Mouse (Mus musculus): ENCODE measurements around the gene Naa20. TPM values are rescaled to one million over a fixed set of nuclear protein-coding genes. Genes with fewer than 3 reads are reported as not detected.

Gene Naa20
- 152 and 156 TPM in 2 replicates for polyA plus RNA-seq (2016; fragmentation: Nextera tagmentation; extraction: Ambion mirVana)

DNA sequence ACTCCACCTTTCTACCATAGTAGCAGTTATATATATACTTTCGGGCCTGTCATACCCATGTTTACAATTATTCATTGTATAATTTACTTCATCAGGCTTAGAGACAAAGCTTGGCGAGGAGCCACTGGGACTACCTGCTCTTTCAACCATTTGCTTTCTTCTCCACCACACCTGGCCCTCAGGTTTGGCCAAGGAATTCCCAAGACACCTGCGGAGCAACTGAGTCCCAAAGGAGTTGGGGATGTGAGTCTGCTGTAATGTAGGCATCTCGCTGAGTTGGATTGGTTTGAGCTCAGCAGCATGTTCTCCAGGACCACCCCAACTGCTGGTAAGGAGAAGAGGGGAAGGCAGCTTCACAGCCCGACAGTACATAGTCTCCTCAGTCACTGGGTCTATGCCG lies at the start of gene Naa20:
TSS of gene Naa20 (plus strand) at position 239 of the 400 bp plus-strand sequence.
- Histone ChIP-seq H3K27me3 (no peaks in the 10 kb centered on the region), H3K27ac (no peak within 1 kb of the TSS), H3K9me3 (no peaks in the 10 kb centered on the region), H3K4me2 (replicated peaks) (peak within 1 kb of the TSS; percentile 63), H3K4me3 (peak within 1 kb of the TSS; percentile 98), H3K36me3 (no peaks in the 10 kb centered on the region), H3K9ac (no peak within 1 kb of the TSS; the same call in 1 of the 2 replicates), H3K4me1 (peaks cover 13% of the 10 kb centered on the region)
- 87% methylated on average over 6 of the region's 6 CpGs for WGBS
- no peak for ATAC-seq (ENCODE audit: insufficient number of reproducible peaks, insufficient read depth, low FRiP score, low TSS enrichment)

DNA sequence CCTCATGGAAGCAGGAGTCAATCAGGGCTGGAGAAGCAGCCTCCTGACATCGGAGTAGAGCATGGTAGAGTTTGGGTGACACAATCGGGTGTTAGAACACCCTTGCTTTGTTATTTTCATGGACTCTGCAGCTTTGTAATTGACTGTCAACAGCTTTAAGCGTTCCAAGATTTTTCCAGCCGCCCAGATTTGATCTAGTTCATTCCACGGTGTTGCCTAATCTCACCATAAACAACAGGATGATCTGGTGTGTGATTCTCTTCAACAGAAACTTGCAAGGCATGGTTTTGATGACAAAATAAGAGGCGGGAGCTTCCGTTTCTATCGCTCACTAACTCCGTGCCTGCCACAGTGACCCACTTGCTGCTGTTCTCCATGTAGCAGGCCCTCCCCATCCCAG lies 46.1 kb upstream of the Naa20 start:
- no peak for ATAC-seq (ENCODE audit: insufficient number of reproducible peaks, insufficient read depth, low FRiP score, low TSS enrichment)
- no peaks in the 10 kb centered on the region for H3K36me3 ChIP-seq

DNA sequence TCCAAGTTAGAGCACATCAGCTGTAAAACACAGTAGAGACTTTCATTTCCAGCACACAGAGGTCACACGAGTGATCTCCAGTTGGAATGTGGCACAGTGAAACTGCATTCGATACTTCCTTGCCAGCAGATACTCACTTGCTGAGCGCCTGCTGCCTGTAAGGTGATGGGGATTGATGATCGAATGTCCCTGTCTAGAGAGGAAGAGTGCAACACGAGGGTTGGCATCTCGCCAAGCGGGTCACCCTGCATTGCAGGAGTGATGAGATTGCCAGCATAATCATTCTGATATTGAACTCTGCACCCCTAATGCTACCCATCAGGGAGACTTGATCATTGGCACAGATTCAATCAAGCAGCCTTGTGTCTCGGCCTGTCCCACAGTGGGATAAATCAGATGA lies 44.0 kb upstream of the Naa20 start:
- WGBS, result 74% methylated on average over 8 of the region's 8 CpGs
- Histone ChIP-seq H3K27ac (no peak overlapping the region), H3K4me2 (replicated peaks) (no peak overlapping the region), H3K9ac (no peak overlapping the region), H3K4me3 (no peak overlapping the region), H3K36me3 (no peaks in the 10 kb centered on the region), H3K9me3 (no peaks in the 10 kb centered on the region), H3K27me3 (no peaks in the 10 kb centered on the region), H3K4me1 (peaks cover 20% of the 10 kb centered on the region)
- no peak for ATAC-seq (ENCODE audit: insufficient number of reproducible peaks, insufficient read depth, low FRiP score, low TSS enrichment)

More for the DNA sequence above, 46.1 kb upstream of the Naa20 start:
- H3K9ac ChIP-seq, result no peak overlapping the region
- no peak overlapping the region for H3K4me3 ChIP-seq
- WGBS, result 85% methylated on average over 9 of the region's 9 CpGs
- peaks cover 17% of the 10 kb centered on the region for H3K4me1 ChIP-seq
- no peak overlapping the region for H3K27ac ChIP-seq
- no peaks in the 10 kb centered on the region for H3K9me3 ChIP-seq
- H3K27me3 ChIP-seq, result no peaks in the 10 kb centered on the region
- no peak overlapping the region for H3K4me2 ChIP-seq (replicated peaks)

DNA sequence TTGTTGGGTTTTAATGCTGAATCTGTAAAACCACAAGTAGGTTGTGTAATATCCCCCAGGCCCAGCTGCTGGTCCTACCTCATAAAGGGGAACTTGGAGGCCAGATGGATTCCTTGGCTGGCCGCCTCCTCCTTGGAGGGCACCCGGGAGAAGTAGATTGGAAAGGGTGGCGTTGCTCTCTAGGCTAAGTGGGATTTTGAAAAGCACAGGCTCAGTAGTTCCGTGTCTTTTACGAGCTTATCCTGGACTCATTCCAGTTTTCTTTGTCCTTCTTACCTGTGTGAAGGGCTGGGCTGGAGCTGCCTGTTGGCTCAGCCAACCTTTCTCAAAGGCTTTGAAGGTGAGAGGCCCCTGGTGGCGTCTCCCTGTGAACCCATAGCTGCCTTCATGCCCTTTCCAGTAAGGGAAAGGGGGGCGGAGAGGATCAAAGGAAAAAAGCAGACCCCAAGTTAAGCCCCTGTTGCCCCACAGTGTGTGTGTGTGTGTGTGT lies 42.4 kb upstream of the Naa20 start:
- H3K27me3 ChIP-seq, result no peaks in the 10 kb centered on the region
- H3K4me2 ChIP-seq (replicated peaks), result peak overlapping the region; percentile 67
- peak overlapping the region; percentile 52 for H3K4me3 ChIP-seq
- H3K9ac ChIP-seq, result 0 out of 2 replicates have a peak overlapping the region, but pooled peaks have one; percentile 66
- peak; percentile 8 for ATAC-seq (ENCODE audit: insufficient number of reproducible peaks, insufficient read depth, low FRiP score, low TSS enrichment)
- 0 out of 2 replicates have a peak, but pooled peaks cover 2% of the 10 kb centered on the region for H3K36me3 ChIP-seq
- H3K27ac ChIP-seq, result peak overlapping the region; percentile 98
- WGBS, result 26% methylated on average over 7 of the region's 7 CpGs
- peaks cover 36% of the 10 kb centered on the region for H3K4me1 ChIP-seq
- H3K9me3 ChIP-seq, result no peaks in the 10 kb centered on the region

DNA sequence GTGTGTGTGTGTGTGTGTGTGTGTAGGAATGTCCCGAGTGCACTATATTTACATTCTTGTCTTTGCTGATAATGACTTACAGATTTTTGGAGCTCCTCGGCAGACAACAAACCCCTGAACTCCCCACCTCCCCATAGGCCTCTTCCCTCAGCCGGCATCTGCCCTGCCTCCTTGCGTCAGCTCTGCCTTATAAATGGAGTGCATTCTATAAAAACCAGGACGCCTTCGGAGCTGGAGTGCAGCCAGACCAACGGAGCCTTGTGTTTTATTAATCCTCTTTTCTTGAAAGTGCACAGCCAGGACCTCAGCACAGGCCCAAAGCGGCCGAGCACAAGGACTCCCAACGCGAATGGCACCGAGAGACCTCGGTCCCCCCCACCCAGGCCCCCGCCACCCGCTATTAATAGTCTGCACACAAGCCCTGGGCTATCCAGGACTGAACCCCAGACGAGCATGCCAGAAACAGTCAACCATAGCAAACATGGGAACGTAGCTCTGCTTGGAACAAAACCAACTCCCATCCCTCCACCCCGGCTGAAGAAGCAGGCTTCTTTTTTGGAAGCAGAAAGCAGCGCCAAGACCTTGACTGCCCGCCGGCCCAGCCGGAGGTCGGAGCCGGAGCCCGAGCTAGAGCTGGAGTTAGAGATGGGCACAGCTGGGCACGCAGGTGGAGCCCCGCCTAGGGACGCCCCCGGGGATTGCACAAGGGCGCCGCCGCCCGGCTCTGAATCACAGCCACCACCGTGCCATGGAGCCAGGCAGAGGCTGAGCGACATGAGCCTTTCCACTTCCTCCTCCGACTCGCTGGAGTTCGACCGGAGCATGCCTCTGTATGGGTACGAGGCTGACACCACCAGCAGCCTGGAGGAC lies 41.7 kb upstream of the Naa20 start:
- H3K4me1 ChIP-seq, result peaks cover 36% of the 10 kb centered on the region
- peak overlapping the region; percentile 52 for H3K4me3 ChIP-seq
- no peaks in the 10 kb centered on the region for H3K9me3 ChIP-seq
- H3K36me3 ChIP-seq, result 0 out of 2 replicates have a peak, but pooled peaks cover 2% of the 10 kb centered on the region
- H3K4me2 ChIP-seq (replicated peaks), result peak overlapping the region; percentile 67
- WGBS, result 4% methylated on average over 40 of the region's 40 CpGs
- peak overlapping the region; percentile 66 for H3K9ac ChIP-seq
- H3K27ac ChIP-seq, result peak overlapping the region; percentile 98
- ATAC-seq (ENCODE audit: insufficient number of reproducible peaks, insufficient read depth, low FRiP score, low TSS enrichment), result peak; percentile 73
- H3K27me3 ChIP-seq, result no peaks in the 10 kb centered on the region

DNA sequence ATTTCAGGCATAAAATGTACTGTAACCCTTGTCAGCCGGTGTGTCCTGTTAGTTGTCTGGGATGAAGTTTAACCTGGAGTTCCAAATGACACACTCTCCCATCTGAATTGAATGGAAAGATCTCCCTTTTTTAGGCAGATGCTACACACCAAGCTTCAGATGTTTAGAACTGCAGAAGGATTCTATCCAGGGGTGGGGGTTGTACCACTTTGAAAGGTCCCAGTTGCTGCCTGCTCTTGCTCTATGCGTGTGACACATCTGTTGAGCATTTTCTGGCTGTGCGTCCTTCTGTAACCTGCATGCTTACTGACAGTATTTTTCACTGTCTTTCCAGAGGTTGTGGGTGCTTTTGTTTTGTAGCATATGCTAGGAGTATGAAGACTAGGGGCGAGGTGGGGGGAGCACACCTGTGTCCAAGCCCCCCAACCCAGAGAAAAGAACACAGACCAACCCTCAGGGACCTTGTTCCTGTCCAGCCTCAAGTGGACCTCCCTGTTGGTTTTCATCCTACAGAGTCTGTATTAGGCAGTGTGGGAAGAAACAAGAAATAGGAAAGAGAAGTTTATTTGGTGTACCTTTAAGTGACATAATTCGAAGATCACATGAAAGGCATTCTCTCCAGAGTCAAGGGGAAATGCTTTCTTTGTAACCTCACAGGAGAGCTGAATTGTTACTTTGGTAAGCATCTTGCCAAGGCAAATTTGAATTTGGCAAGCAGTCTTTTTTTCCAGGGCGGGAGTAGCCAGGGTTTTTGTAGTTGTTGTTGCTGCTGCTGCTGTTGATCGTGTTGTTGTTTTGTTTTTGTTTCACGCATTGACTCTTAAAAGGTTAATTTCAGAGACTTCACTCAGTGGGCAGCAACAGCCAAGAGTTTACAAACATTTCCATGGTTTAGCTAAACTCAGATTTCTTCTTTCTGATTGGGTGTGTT lies 40.4 kb upstream of the Naa20 start:
- Histone ChIP-seq H3K4me3 (peak overlapping the region; percentile 52), H3K27ac (peak overlapping the region; percentile 98), H3K9ac (peak overlapping the region; percentile 66), H3K36me3 (0 out of 2 replicates have a peak, but pooled peaks cover 2% of the 10 kb centered on the region), H3K4me2 (replicated peaks) (peak overlapping the region; percentile 67), H3K9me3 (0 out of 2 replicates have a peak, but pooled peaks cover under 1% of the 10 kb centered on the region), H3K4me1 (peaks cover 36% of the 10 kb centered on the region), H3K27me3 (no peaks in the 10 kb centered on the region)
- WGBS, result 33% methylated on average over 8 of the region's 8 CpGs
- ATAC-seq (ENCODE audit: insufficient number of reproducible peaks, insufficient read depth, low FRiP score, low TSS enrichment), result no peak

DNA sequence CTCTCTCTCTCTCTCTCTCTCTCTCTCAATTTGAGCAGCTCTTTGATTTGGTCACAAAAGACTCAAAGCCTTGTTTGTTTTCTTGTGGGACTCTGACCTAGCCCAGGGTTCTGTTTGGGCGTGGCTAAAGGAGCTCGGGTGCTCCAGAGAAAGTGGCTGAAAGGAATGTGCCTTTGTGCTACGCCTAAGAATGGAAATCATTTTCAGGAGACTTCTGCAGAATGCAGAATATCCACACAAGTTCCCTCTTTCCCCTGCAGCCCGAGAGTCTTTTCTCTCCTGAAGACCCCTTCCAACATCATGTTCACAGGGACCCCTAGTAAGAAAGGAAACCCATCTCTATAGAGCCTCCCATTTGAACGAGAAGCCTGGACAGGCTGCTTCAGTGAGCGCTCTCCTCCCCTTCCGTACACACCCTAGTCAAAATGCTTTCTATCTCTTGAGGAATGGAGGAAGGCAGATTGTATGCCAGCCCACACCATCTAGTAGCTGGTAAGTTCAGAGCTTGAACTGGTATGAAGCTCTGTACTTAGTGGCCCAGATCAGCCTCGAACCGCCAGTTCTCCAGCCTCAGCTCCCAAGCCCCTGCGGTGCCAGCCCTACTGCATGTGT lies 39.6 kb upstream of the Naa20 start:
- Histone ChIP-seq H3K4me3 (peak overlapping the region; percentile 52), H3K4me1 (peaks cover 36% of the 10 kb centered on the region), H3K4me2 (replicated peaks) (peak overlapping the region; percentile 67), H3K9ac (peak overlapping the region; percentile 66; the same call in 1 of the 2 replicates), H3K36me3 (0 out of 2 replicates have a peak, but pooled peaks cover 2% of the 10 kb centered on the region), H3K9me3 (0 out of 2 replicates have a peak, but pooled peaks cover 7% of the 10 kb centered on the region), H3K27ac (peak overlapping the region; percentile 98), H3K27me3 (no peaks in the 10 kb centered on the region)
- WGBS, result 24% methylated on average over 10 of the region's 10 CpGs
- no peak for ATAC-seq (ENCODE audit: insufficient number of reproducible peaks, insufficient read depth, low FRiP score, low TSS enrichment)

DNA sequence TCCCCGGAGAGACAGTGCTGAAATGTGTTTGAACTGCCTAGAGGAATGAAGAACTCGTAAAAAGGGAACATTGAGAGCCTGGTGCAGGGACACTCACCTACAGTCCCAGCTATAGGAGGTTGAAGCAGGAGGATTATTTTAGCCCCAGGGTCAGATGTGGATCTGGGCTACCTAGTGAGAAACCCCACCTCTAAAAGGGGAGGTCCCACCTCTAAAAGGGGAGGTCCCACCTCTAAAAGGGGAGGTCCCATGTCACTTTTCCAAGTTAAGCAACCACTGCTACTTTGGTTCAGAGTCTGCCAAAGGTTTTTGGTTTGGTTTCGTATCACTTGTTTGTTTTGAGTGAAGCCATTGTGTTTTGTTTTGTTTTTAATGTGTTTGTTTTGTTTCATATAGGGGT lies 36.6 kb upstream of the Naa20 start:
- 0 out of 2 replicates have a peak, but pooled peaks cover 7% of the 10 kb centered on the region for H3K9me3 ChIP-seq
- H3K9ac ChIP-seq, result no peak overlapping the region
- no peak overlapping the region for H3K27ac ChIP-seq
- 88% methylated on average over 3 of the region's 3 CpGs for WGBS
- peaks cover 21% of the 10 kb centered on the region for H3K4me1 ChIP-seq
- H3K36me3 ChIP-seq, result peaks cover 7% of the 10 kb centered on the region; the same call in 1 of the 2 replicates
- H3K27me3 ChIP-seq, result no peaks in the 10 kb centered on the region
- ATAC-seq (ENCODE audit: insufficient number of reproducible peaks, insufficient read depth, low FRiP score, low TSS enrichment), result no peak
- H3K4me2 ChIP-seq (replicated peaks), result no peak overlapping the region
- no peak overlapping the region for H3K4me3 ChIP-seq

DNA sequence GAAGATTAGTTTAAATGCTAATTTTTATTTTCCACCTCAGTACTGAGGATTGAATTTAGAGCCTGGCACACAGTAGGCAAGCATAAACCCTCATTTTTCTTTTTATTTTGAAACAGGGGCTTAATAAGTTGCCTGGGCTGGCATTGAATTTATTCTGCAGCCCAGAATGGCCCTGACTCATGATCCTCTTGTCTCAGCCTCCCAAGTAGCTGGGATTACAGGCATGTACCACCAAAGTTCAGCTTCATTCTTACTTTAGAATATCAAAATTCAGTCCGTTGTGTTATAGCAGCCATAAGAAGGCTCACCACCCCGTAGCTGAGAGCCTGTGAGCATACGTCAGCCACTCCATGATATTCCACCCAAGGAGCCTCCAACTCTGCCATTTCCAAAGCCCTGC lies 35.7 kb upstream of the Naa20 start:
- ATAC-seq (ENCODE audit: insufficient number of reproducible peaks, insufficient read depth, low FRiP score, low TSS enrichment), result no peak
- Histone ChIP-seq H3K36me3 (peaks cover 7% of the 10 kb centered on the region; the same call in 1 of the 2 replicates), H3K4me2 (replicated peaks) (no peak overlapping the region), H3K9me3 (0 out of 2 replicates have a peak, but pooled peaks cover 7% of the 10 kb centered on the region), H3K4me1 (peaks cover 21% of the 10 kb centered on the region), H3K27me3 (no peaks in the 10 kb centered on the region), H3K27ac (no peak overlapping the region), H3K4me3 (no peak overlapping the region), H3K9ac (no peak overlapping the region)
- 81% methylated on average over 3 of the region's 3 CpGs for WGBS

DNA sequence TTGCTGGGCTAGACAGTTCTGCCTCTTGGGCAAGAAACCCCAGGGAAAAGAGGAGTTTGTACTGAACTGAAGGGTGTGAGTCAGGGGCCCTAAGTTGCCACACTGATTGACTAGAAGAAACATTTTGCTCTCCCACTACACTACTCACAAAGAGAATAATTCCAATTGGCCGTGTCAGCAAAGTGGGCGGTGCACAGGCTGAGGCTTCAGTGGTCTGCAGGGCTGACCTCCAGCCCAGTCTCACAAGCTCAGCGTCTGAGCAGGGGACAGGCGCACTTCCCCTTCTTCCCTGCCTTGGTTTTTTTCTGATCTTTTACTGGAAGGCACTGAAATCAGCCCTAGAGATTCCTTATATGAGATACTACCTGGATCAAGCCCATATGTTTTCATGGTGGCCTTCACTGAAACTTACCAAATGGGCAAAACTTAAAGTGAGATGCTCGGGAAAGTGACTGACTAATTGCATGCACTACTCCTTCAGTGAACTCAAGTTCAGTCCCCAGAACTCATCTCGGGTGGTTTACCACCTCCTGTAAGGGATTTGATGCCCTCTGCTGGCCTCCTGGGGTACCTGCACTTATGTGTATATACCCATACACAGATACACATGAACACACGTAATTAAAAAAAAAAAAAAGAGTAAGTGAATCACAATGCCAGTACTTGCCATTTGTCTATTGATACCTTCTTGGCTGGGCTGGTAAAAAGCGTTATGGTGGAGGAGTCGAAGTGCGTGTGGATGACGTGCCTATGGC lies 35.0 kb upstream of the Naa20 start:
- 0 out of 2 replicates have a peak, but pooled peaks cover 7% of the 10 kb centered on the region for H3K9me3 ChIP-seq
- no peak overlapping the region for H3K27ac ChIP-seq
- ATAC-seq (ENCODE audit: insufficient number of reproducible peaks, insufficient read depth, low FRiP score, low TSS enrichment), result no peak
- WGBS, result 92% methylated on average over 11 of the region's 11 CpGs
- peaks cover 7% of the 10 kb centered on the region; the same call in 1 of the 2 replicates for H3K36me3 ChIP-seq
- no peak overlapping the region for H3K4me3 ChIP-seq
- no peaks in the 10 kb centered on the region for H3K27me3 ChIP-seq
- H3K4me2 ChIP-seq (replicated peaks), result no peak overlapping the region
- no peak overlapping the region for H3K9ac ChIP-seq
- H3K4me1 ChIP-seq, result peaks cover 21% of the 10 kb centered on the region
